Mouse (Mus musculus) CH12.LX (cell line): Measurements from ENCODE around the gene Klhl26. TPM values are rescaled to one million over a fixed set of nuclear protein-coding genes. Genes with fewer than 3 reads are reported as not detected.
A peak's percentile ranks its signal among the peaks of the same experiment; 100 is the strongest.

Experiments
- DNase-seq: peaks from one replicate; pipeline ENCODE4 v3.0.0-alpha.2; 2013; ENCODE audit errors: extremely low read depth
- H3K27ac ChIP-seq: 2 replicates; pipeline ENCODE4 v1.5.1; 2012; ENCODE audit warnings: low read depth, mild to moderate bottlenecking, control low read depth, moderate library complexity; ENCODE audit not compliant: insufficient read depth
- H3K27me3 ChIP-seq: replicated peaks from 2 replicates; pipeline ENCODE3; 2012; ENCODE audit warnings: inconsistent platforms
- H3K36me3 ChIP-seq, 2 experiments: replicated peaks in 1 of 2; 2 replicates each; pipeline versions ENCODE3 to v1.6.1; 2012; ENCODE audit warnings: inconsistent platforms in 1 of 2, low read length in 1 of 2, mild to moderate bottlenecking in 1 of 2, mixed read lengths in 1 of 2, moderate library complexity in 1 of 2; ENCODE audit not compliant: control insufficient read depth in 1 of 2, insufficient read depth in 1 of 2
- H3K4me1 ChIP-seq, 2 experiments: 2 replicates each; pipeline ENCODE4 v1.6.1; 2012; ENCODE audit warnings: inconsistent platforms in 1 of 2, moderate library complexity in 1 of 2; ENCODE audit not compliant: insufficient read depth in 2 of 2, control insufficient read depth in 1 of 2
- H3K4me2 ChIP-seq: 2 replicates; pipeline ENCODE4 v1.6.1; 2012; ENCODE audit warnings: low read depth, mild to moderate bottlenecking, control low read depth; ENCODE audit not compliant: poor library complexity, insufficient read depth, severe bottlenecking
- H3K4me3 ChIP-seq, 3 experiments: fragments of 150-350 bp in 1 of 3; sonication (generic) in 1 of 3; replicated peaks in 1 of 3; 2 replicates each; pipeline versions ENCODE3 to v1.5.1; 2011 to 2012; ENCODE audit warnings: low read depth in 2 of 3, low read length in 2 of 3, mild to moderate bottlenecking in 2 of 3, moderate library complexity in 2 of 3, control low read depth in 1 of 3, improper control_type of control experiment in 1 of 3, inconsistent platforms in 1 of 3, mixed read lengths in 1 of 3; ENCODE audit not compliant: poor library complexity in 1 of 3
- H3K79me2 ChIP-seq: replicated peaks from 2 replicates; pipeline ENCODE4 v1.6.1; 2012; ENCODE audit warnings: mild to moderate bottlenecking, moderate library complexity; ENCODE audit not compliant: control insufficient read depth, poor library complexity, insufficient read depth, severe bottlenecking; ENCODE audit errors: extremely low read depth
- H3K9ac ChIP-seq: 2 replicates; pipeline ENCODE4 v1.6.1; 2012; ENCODE audit warnings: low read depth, mild to moderate bottlenecking, control low read depth, moderate library complexity; ENCODE audit not compliant: insufficient read depth
- H3K9me3 ChIP-seq: replicated peaks from 2 replicates; pipeline ENCODE3; 2012; ENCODE audit warnings: low read length, inconsistent platforms, mixed read lengths
- BHLHE40 ChIP-seq: IDR thresholded peaks from 2 replicates; pipeline ENCODE4 v1.6.1; 2011; ENCODE audit warnings: mild to moderate bottlenecking, low read depth, low read length, improper control_type of control experiment
- CHD1 ChIP-seq: IDR thresholded peaks from 2 replicates; pipeline ENCODE4 v1.6.1; 2012; ENCODE audit warnings: low read depth, low read length, improper control_type of control experiment, inconsistent platforms
- CHD2 ChIP-seq: IDR thresholded peaks from 2 replicates; pipeline ENCODE4 v1.6.1; 2011; ENCODE audit warnings: low read length, improper control_type of control experiment
- E2F4 ChIP-seq: IDR thresholded peaks from 2 replicates; pipeline ENCODE4 v1.6.1; 2011; ENCODE audit warnings: low read depth, low read length, improper control_type of control experiment; ENCODE audit not compliant: insufficient replicate concordance
- EP300 ChIP-seq: IDR thresholded peaks from 2 replicates; pipeline ENCODE4 v1.6.1; 2011; ENCODE audit warnings: low read length, improper control_type of control experiment
- ETS1 ChIP-seq: conservative IDR thresholded peaks from 2 replicates; pipeline ENCODE4 v1.6.1; 2012; ENCODE audit warnings: low read depth, mild to moderate bottlenecking, inconsistent platforms, low read length, improper control_type of control experiment, moderate library complexity
- GABPA ChIP-seq: IDR thresholded peaks from 2 replicates; pipeline ENCODE4 v1.6.1; 2012; ENCODE audit warnings: low read depth, low read length, improper control_type of control experiment, inconsistent platforms; ENCODE audit not compliant: insufficient replicate concordance
- HCFC1 ChIP-seq: IDR thresholded peaks from 2 replicates; pipeline ENCODE4 v1.6.1; 2012; ENCODE audit warnings: low read depth, mild to moderate bottlenecking, inconsistent platforms, low read length, improper control_type of control experiment
- IRF4 ChIP-seq: IDR thresholded peaks from 2 replicates; pipeline ENCODE4 v1.6.1; 2014; ENCODE audit warnings: low read depth, mild to moderate bottlenecking, inconsistent platforms, low read length, improper control_type of control experiment
- JUN ChIP-seq: IDR thresholded peaks from 2 replicates; pipeline ENCODE4 v1.6.1; 2011; ENCODE audit warnings: low read depth, mild to moderate bottlenecking, low read length, improper control_type of control experiment, moderate library complexity; ENCODE audit not compliant: insufficient read depth
- JUND ChIP-seq: conservative IDR thresholded peaks from 2 replicates; pipeline ENCODE4 v1.6.1; 2011; ENCODE audit warnings: low read depth, low read length, improper control_type of control experiment
- KAT2A ChIP-seq: IDR thresholded peaks from 2 replicates; pipeline ENCODE4 v1.6.1; 2012; ENCODE audit warnings: low read length, improper control_type of control experiment, inconsistent platforms; ENCODE audit not compliant: insufficient replicate concordance
- MAX ChIP-seq: IDR thresholded peaks from 2 replicates; pipeline ENCODE4 v1.6.1; 2011; ENCODE audit warnings: low read length, improper control_type of control experiment
- MEF2A ChIP-seq: IDR thresholded peaks from 2 replicates; pipeline ENCODE4 v1.6.1; 2014; ENCODE audit warnings: low read depth, mild to moderate bottlenecking, inconsistent platforms, low read length, improper control_type of control experiment, borderline replicate concordance
- MXI1 ChIP-seq: IDR thresholded peaks from 2 replicates; pipeline ENCODE4 v1.6.1; 2011; ENCODE audit warnings: mild to moderate bottlenecking, low read depth, low read length, improper control_type of control experiment
- MYC ChIP-seq: IDR thresholded peaks from 2 replicates; pipeline ENCODE4 v1.6.1; 2011; ENCODE audit warnings: low read depth, mild to moderate bottlenecking, improper control_type of control experiment, low read length
- NELFE ChIP-seq: IDR thresholded peaks from 2 replicates; pipeline ENCODE4 v1.6.1; 2011; ENCODE audit warnings: low read depth, low read length, improper control_type of control experiment
- NRF1 ChIP-seq: IDR thresholded peaks from 2 replicates; pipeline ENCODE4 v1.6.1; 2014; ENCODE audit warnings: low read depth, mild to moderate bottlenecking, inconsistent platforms, low read length, improper control_type of control experiment, moderate library complexity
- PAX5 ChIP-seq: IDR thresholded peaks from 2 replicates; pipeline ENCODE4 v1.6.1; 2012; ENCODE audit warnings: low read length, inconsistent platforms, mixed read lengths
- POLR2A ChIP-seq: IDR thresholded peaks from 2 replicates; pipeline ENCODE4 v1.6.1; 2011; ENCODE audit warnings: low read depth, mild to moderate bottlenecking, improper control_type of control experiment, low read length
- POLR2AphosphoS2 ChIP-seq: IDR thresholded peaks from 2 replicates; pipeline ENCODE4 v1.6.1; 2011; ENCODE audit warnings: low read depth, low read length, improper control_type of control experiment
- SIN3A ChIP-seq: IDR thresholded peaks from 2 replicates; pipeline ENCODE4 v1.6.1; 2012; ENCODE audit warnings: low read length, improper control_type of control experiment, inconsistent platforms
- SMC3 ChIP-seq: IDR thresholded peaks from 2 replicates; pipeline ENCODE4 v1.6.1; 2011; ENCODE audit warnings: low read depth, low read length, improper control_type of control experiment
- TBP ChIP-seq: conservative IDR thresholded peaks from 2 replicates; pipeline ENCODE4 v1.6.1; 2011; ENCODE audit warnings: low read depth, low read length, improper control_type of control experiment
- TCF12 ChIP-seq: IDR thresholded peaks from 2 replicates; pipeline ENCODE4 v1.6.1; 2014; ENCODE audit warnings: low read depth, mild to moderate bottlenecking, inconsistent platforms, low read length, improper control_type of control experiment
- UBTF ChIP-seq: IDR thresholded peaks from 2 replicates; pipeline ENCODE4 v1.6.1; 2012; ENCODE audit warnings: low read depth, mild to moderate bottlenecking, inconsistent platforms, low read length, improper control_type of control experiment, moderate library complexity
- USF1 ChIP-seq: IDR thresholded peaks from 2 replicates; pipeline ENCODE4 v1.6.1; 2014; ENCODE audit warnings: low read depth, mild to moderate bottlenecking, inconsistent platforms, low read length, improper control_type of control experiment
- USF2 ChIP-seq: conservative IDR thresholded peaks from 2 replicates; pipeline ENCODE4 v1.6.1; 2011; ENCODE audit warnings: low read depth, low read length, improper control_type of control experiment
- ZC3H11A ChIP-seq: IDR thresholded peaks from 2 replicates; pipeline ENCODE4 v1.6.1; 2012; ENCODE audit warnings: low read depth, mild to moderate bottlenecking, inconsistent platforms, low read length, improper control_type of control experiment
- ZKSCAN1 ChIP-seq: IDR thresholded peaks from 2 replicates; pipeline ENCODE4 v1.6.1; 2012; ENCODE audit warnings: low read depth, inconsistent platforms, low read length, improper control_type of control experiment, borderline replicate concordance
- dilution Hi-C: fragments of 300-500 bp; cut with MboI; formaldehyde crosslinking; loops from 2 replicates; pipeline ENCODE4 v1.14.3; 2020; ENCODE audit warnings: low sequenced_read_pairs; ENCODE audit not compliant: extremely low pct_unique_long_range_greater_than_20kb, extremely low pct_ligation_motif_present
- in situ Hi-C: fragments of 300-500 bp; cut with MboI; formaldehyde crosslinking; loops from 3 replicates; pipeline ENCODE4 v1.14.3; 2019; ENCODE audit warnings: low sequenced_read_pairs, low pct_ligation_motif_present, low pct_unique_long_range_greater_than_20kb, mixed read lengths
- polyA plus RNA-seq: library from polyadenylated mRNA; unstranded; fragments of >175 nt; gene quantifications from 2 replicates; pipeline ENCODE4 v1.2.1, GENCODE M21; 2012; ENCODE audit warnings: low read depth; ENCODE audit not compliant: insufficient read length
- total RNA-seq, 2 experiments: library from RNA; depleted of rRNA; stranded (reverse); fragments of 300-350 nt in 1 of 2; fragments of >200 nt in 1 of 2; gene quantifications; 2 replicates each; pipeline ENCODE4 v1.2.3; 2012 to 2014

Gene Klhl26
- total and polyA plus RNA-seq, 3 experiments, result 4.7 to 15.6 (median 6.0) TPM

GRCm38 (mm10) chr8:70488931-70489470 lies 12.2 kb upstream of the Klhl26 start:
- Histone ChIP-seq H3K4me3 (no peak overlapping the region), H3K79me2 (no peaks in the 10 kb centered on the region), H3K27me3 (peaks cover 97% of the 10 kb centered on the region), H3K4me2 (peak overlapping the region; percentile 26), H3K9me3 (no peaks in the 10 kb centered on the region), H3K27ac (no peak overlapping the region), H3K4me1 (peaks cover 10 to 25% of the 10 kb centered on the region in 2 experiments), H3K9ac (no peak overlapping the region; the same call in 1 of the 2 replicates), H3K36me3 (no peaks in the 10 kb centered on the region)
- no peak for DNase-seq
- in situ Hi-C loops (no loop called here), dilution Hi-C loops (no loop called here)
- no peak for TF ChIP-seq NELFE
- 0 out of 2 replicates have a peak, but pooled peaks have one; percentile 10 for TF ChIP-seq USF2
- TF ChIP-seq KAT2A, result no peak
- no peak for TF ChIP-seq PAX5
- no peak for TF ChIP-seq CHD1
- no peak for TF ChIP-seq JUN
- no peak for TF ChIP-seq JUND
- TF ChIP-seq HCFC1, result no peak
- TF ChIP-seq USF1, result peak; percentile 38; the same call in 1 of the 2 replicates
- TF ChIP-seq TBP, result no peak
- no peak for TF ChIP-seq ZC3H11A
- TF ChIP-seq ZKSCAN1, result no peak
- no peak for TF ChIP-seq GABPA
- no peak for TF ChIP-seq UBTF

- dilution Hi-C loops, result no loop called here
- DNase-seq, result no peak
- Histone ChIP-seq H3K4me1 (peaks cover 10 to 25% of the 10 kb centered on the region in 2 experiments), H3K4me3 (peak overlapping the region in 1 of 3 experiments; percentile 9), H3K27me3 (peaks cover 96% of the 10 kb centered on the region), H3K9me3 (no peaks in the 10 kb centered on the region), H3K36me3 (no peaks in the 10 kb centered on the region), H3K27ac (no peak overlapping the region), H3K9ac (no peak overlapping the region), H3K79me2 (no peaks in the 10 kb centered on the region), H3K4me2 (peak overlapping the region; percentile 26)
- in situ Hi-C loops, result no loop called here
- 0 out of 2 replicates have a peak, but pooled peaks have one; percentile 65 for TF ChIP-seq UBTF
- TF ChIP-seq MEF2A, result no peak
- TF ChIP-seq USF1, result peak; percentile 40
- no peak for TF ChIP-seq USF2
- no peak for TF ChIP-seq EP300
- no peak for TF ChIP-seq IRF4
- TF ChIP-seq POLR2AphosphoS2, result no peak
- TF ChIP-seq TCF12, result peak; percentile 40; the same call in 1 of the 2 replicates
- no peak for TF ChIP-seq SIN3A
- no peak for TF ChIP-seq ZKSCAN1
- TF ChIP-seq ZC3H11A, result no peak
- 0 out of 2 replicates have a peak, but pooled peaks have one; percentile 20 for TF ChIP-seq NRF1
- TF ChIP-seq KAT2A, result no peak
- no peak for TF ChIP-seq PAX5
- 0 out of 2 replicates have a peak, but pooled peaks have one; percentile 24 for TF ChIP-seq POLR2A
- TF ChIP-seq E2F4, result no peak
- peak; percentile 29; the same call in 1 of the 2 replicates for TF ChIP-seq MAX
- peak; percentile 65; the same call in 1 of the 2 replicates for TF ChIP-seq MXI1
- TF ChIP-seq SMC3, result no peak
- no peak for TF ChIP-seq CHD2
- TF ChIP-seq JUN, result no peak
- TF ChIP-seq ETS1, result no peak
- TF ChIP-seq MYC, result no peak
- peak; percentile 50; the same call in 1 of the 2 replicates for TF ChIP-seq BHLHE40
Observed at GRCm38 (mm10) chr8:70487993-70488796, 11.4 kb upstream of the Klhl26 start.
